Mouse (Mus musculus): ENCODE results near the gene Dpep2nb.
"Not testable (repeated sequence)": the region's sequence is repeated elsewhere in the genome, so short reads cannot be mapped to it uniquely, and the experiment has no call there.

Dpep2nb gene

DNA sequence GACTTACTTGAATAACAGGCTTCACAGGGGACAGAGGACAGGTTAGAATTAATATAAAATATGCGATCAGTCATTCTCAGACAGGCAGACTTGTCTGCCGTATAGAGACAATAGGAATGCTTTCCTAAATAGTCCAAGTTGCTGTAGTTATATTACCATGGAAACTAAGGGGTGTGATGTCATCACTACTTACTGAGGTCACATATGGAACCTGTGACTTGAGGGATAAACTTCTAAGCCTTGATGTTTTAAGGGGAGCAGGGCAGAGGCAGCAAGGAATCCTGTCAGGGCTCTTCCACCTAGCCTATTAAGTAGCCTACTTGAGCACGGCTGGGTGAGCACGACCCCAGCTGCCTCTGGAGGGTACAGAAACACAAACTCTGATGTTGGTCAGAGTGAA, at the start of gene Dpep2nb:
TSS of gene Dpep2nb (minus strand) at position 101 of the 400 bp plus-strand sequence.
- DNase-seq = no peak

DNA sequence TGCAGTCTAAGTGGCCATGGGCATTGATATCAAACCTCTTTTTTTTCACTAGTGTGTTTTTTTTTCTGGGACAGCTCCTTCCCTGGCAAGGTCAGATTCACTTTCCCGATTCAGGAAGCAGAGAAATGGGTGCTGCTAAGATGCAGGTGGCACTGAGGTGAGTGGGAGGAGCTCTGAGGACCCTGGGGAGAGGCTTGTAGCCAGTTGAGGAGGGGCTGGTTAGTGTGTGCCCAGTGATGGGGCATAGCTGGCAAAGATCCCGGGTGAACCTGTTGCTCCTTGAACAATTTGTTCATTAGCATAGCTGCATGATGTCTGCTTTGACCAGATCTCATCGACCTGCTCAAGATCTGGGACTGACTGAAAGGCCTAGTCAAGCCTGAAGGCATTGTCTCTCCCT, 49.3 kb upstream of the Dpep2nb start:
- DNase-seq = peak; percentile 63

DNA sequence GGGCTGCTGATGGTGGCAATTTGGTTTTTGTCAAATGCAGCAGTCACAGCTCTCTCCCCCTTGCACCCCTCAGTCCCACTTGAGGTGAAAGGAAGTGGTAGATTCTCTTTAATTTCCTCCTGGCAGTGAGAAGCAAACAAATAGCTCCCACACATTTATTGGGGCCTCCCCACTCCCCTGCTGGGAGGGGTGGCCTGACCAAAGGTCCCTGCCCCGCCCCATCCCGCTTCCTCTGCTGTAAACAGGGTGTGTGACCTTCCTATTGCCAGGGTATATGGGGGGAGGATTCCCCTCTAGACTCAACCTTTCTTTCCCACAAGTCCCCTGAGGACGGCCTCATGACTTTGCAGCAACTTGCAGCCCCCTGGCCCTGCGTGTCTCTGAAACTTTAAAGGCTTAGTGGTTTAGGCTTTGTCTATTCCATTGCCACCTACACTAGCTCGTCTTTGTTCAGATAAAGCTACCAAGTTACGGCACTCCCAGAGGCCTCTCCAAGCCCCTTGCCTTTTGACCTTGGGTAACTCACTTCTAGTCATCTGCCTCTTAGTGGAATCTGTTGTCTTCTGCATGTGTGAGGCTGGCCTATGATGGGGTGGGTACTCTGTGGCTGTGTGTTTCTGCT, 48.5 kb upstream of the Dpep2nb start:
- peak; percentile 85 for DNase-seq

DNA sequence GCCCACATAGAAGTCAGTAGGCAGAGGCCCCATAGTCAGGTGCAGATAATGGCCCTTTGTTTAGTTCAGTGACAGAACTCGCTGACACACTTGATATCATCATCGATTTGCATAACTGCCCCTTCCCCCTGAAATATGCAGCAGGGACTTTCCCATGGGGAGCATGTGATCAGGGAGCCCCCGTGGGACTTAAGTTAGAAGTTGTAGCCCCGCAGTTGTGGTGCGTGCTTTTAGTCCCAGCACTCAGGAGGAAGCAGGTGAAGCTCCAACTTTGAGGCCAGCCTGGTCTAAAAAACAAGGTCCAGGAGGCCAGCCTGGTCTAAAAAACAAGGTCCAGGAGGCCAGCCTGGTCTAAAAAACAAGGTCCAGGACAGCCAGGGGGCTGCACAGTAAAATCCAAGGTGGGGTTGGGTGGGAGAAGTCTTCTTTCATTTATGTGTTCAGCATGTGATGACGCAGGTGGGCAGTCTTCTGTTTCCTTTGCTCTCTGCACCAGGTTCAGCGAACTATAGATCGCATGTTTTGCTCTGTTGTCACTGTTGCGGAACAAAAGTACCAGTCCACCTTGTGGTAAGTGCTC, 46.8 kb upstream of the Dpep2nb start:
- peak; percentile 59 for DNase-seq

DNA sequence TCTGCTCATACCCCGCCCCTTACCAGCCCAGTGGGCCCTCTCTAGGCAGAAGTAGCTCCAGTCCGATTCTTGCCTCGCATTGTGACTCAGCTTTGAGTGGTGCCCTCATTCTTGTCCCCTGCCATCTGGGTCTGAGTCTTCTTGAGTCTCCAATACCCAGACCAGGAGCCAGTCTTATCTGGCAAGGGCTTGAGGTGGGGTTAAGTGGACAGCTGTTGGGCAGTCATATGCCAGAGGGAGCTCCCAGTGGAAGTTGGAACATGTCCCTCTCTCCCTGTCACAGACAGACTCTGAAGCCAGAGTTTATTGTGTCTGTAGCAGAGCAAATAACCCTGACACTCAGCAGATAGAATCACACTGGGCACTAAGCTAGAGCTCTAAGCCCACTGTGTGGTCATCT, 45.3 kb upstream of the Dpep2nb start:
- no peak for DNase-seq

DNA sequence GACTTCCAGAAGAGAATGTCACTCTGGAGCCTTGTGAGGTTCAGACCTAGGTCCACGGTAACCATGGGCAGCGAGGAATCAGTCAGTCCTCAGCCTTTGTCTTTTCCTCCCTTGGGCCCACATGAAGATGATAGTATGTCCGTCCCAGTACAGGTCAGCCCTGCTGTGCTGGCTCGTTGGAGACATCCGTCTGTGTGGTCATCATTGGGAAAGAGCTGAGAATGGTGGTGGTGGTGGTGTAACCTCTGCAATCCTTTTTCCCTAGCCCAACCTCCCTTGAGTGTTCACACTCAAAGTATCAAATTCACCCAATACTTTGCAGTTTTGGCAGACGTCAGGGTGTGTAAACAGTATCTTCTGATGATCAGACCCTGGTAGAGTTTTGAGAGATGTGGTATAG, 44.1 kb upstream of the Dpep2nb start:
- no peak for DNase-seq

DNA sequence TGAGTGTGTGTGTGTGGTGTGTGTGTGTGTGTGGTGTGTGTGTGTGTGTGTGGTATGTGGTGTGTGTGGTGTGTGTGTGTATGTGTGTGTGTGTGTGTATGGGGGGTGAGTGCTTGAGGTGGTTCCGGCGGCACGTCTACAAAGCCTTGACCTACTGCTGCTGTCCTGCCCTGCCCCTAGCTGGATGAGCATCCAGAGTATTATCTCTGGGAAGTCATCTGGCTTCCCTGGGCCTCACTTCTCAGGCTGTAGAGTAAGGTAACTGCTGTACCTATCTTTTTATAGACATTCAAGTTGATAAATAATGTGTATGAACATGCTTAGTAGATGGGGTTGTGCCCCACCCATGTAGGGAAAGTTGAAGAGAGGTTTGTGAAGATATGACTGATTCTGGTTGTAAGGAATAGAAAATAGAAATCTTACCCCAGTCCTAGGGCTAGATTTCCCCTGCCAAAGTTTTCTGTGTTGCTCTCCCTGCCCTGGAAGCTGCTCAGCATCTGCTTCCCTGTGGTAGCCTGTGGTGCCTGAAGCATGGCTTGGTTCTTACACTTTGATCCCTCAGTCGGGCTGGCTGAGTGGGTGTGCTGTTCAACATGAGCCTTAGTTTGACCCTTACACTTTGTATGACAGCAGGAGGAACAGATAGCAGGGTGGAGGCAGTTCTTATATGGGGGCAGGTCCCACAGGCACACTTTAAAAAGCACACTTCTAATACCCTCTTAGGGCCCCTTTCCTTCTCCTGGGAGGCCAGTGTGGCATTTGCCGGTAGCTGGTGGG, 42.3 kb upstream of the Dpep2nb start:
- DNase-seq = no peak

DNA sequence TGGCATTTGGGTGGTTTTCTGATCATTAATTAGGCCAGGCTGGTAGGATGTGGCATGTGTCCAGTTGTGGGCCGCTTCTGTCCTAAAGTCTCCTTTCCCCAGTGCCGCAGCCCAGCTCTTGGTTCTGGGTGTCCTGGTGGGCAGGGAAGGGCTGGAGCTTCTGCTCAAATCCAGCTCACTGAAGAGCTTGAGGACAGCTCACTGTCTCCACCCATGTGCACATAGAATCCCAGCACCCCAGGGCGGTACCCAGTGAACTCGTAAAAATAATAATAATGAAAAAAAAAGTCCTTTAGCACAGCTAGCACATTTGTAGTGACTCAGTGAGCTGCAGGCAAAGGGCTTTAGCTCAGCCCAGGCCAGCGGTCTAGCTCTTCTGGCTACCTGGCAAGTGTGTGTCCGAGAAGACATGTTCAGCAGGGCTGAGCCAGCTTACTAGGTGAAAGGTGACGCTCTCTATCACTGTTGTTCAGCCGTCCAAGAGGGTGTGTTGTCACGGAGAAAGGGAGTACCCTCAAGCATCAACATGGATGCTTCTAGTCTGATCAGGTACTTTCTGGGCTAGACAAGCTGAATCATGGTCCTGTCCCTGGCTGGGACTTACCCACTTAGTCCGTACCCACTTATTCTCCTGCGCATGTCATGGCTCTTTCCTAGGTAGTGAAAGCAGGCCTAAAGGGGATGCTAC, 41.2 kb upstream of the Dpep2nb start:
- DNase-seq = no peak

DNA sequence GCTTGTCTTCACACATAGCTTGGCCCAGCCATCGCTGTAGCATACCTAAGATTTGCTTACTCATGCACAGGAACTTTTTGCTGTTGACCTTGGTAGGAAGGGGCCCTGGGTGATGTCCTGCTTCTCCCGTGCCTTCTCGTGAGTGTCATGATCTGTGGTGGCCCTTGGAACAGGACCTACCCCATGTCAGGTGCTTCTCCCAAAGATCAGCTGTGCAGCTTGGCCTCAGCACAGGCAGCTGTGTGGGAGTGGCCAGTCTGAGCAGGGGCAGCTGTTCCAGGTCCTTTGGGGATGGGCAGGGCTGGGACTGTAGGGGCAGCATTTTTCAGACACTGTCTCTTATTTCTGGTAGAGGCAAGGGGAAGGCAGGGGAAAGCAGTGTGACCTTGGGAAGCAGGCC, 38.4 kb upstream of the Dpep2nb start:
- DNase-seq = no peak

DNA sequence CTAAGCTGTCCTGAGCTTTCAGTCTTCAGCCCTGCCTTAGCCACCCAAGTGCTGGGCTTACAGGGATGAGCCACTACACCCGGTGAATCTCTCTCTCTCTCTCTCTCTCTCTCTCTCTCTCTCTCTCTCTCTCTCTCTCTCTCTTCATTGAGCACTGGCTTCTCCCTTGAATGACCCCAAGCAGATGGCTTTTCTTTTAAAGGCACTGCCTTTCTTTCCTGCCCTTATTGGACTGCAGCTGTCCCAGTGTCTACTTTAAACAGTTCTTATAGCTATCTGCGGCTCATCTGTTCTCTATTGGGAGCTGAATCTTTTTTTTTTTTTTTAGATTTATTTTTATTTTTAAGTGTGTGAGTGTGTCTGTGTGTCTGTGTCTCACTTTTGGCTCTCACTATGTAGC, 37.3 kb upstream of the Dpep2nb start:
- no peak for DNase-seq

DNA sequence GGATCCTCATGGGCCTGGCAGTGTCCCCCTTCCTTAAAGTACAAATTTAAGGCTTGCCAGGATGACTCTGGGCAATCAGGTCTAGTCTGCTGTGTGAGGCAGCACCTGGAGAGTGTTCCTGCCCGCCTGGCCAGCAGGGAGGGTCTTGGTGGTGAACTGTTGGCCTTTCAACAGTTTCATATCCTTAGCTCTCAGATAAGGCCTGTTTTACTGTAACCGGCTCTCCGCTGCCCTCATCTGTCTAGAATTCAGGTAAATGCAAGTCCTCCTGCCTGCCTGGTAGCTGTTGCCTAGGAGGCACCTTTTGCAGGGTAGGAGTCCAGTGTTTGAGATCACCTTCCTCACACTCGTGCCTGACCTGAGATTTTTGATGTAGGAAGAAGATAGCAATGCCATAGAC, 34.4 kb upstream of the Dpep2nb start:
- peak; percentile 48 for DNase-seq

DNA sequence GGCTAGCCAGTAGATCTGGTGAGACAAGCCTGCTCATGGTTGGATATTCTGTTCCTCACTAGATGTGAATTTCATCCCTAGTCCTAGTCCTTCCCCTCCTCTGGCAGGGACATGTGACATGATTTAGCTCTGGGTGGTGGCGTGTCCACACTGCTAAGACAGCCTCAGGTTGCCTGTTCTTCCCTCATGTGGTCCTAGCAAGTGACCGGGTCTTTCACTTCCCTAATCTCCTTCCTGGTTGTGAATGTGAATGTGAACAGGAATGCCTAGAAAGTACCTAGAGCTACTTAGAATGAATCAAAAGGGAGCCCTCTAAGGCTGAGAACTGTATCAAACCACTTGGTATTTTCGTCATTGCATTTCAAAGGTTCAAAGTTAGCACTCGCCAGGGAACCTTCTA, 33.8 kb upstream of the Dpep2nb start:
- DNase-seq = no peak

DNA sequence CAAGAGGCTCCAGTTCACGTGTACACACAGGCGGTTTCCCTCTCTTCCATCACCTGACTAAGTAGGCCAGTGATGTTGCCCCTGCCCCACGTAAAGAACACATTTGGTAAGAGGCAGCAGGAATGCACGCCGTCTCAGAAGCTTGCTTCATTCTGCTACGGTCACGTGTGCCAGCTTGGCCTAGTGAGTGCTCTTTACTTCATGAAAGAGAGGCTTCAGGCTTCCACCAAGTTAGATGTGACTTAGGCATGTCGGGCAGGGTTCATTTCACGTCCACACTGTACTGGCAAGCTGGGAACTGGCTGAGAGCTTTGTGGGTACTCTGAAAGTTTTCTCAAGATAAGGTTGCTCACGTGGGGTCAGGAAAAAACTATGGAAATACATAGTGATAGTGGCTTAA, 32.9 kb upstream of the Dpep2nb start:
- no peak for DNase-seq

DNA sequence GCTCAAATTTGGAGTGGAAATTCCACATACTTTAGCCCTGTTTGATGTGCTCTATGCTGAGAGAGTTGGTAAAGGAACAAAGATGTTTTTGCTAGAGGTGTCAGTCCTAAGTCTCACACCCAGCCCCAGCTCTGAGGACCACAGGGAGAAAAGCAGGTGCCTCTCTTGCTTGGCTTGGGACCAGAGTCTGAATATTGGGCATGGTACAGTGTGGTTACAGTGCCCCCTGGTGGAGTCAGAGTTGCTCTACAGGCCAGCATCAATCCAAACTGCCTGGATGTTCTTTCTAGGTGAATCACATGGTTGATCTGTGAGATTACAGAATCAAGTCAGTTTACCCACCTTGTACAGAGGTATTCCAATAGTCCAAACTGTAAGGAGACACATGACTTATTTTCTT, 16.7 kb upstream of the Dpep2nb start:
- DNase-seq = peak; percentile 89

DNA sequence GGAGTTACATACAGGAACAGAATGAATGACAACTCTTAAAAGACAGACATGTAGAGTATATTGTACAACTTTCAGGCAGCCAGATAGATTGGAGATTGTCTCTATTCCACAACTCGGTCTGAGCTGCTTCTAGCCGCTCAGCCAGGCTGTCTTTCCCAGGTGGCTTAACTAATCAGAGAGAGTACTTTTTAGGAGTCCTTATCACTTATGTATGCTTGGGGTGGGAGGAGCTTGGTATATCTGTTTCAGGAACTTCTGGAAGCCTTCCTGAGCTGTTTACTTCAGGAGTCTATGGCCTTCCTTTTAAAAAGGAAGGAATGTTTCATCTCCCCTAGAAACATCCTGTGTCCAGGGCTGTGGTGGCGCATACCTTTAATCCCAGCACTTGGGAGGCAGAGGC, 12.3 kb upstream of the Dpep2nb start:
- no peak for DNase-seq

DNA sequence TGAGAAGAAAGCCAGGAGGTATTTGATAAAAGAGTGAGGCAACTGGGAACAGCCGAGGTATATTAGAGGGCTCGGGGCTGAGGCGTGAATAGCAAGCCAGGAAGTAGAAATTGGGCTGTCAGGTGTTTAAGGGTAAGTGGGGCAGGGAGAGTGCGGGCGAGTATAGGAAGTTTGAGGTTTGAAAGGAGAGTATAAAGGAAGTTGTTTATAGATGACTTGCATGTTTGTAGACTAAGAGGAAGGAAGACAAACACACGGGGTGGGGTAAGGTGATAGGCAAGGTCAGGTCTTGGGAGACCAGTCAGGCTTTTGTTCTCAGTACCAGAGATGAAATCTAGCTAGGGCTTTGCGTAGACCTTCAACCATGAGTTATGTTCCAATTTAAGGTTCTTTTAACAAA, 11.4 kb upstream of the Dpep2nb start:
- DNase-seq = peak; percentile 53

DNA sequence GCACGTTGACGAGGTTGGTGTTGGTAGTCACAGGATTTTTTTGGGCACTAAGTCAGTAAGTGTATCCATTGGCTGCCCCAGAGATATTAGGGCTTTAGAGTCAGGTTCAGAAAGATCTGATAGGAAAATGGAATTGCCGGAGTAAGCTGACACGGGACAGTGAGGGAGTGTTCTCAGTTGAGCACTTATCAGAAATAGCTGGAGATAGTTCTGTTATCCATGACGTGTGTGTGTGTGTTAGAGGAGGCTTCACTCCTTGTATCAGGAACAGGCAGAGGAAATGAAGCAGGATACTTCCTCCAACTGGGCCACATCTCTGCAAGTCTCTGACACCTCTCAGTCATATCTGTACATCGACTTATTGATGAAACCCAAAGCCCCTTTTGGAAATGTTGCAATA, 10.5 kb upstream of the Dpep2nb start:
- DNase-seq = no peak

DNA sequence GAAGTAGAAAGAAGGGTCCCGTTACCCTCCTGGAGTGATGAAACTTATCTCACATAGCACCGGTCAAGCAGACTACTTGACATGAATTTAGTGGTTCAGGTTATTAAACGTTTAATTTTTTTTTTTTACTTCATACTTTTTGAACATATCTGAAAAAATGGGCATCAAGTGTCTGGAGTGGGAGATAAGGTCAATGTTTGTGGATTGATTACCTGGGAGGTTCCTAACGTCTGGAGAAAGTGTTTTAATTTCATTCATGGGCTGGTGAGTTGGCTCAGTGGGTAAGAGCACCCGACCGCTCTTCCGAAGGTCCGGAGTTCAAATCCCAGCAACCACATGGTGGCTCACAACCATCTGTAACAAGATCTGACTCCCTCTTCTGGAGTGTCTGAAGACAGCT, 6.4 kb upstream of the Dpep2nb start:
- DNase-seq = not testable (repeated sequence)

DNA sequence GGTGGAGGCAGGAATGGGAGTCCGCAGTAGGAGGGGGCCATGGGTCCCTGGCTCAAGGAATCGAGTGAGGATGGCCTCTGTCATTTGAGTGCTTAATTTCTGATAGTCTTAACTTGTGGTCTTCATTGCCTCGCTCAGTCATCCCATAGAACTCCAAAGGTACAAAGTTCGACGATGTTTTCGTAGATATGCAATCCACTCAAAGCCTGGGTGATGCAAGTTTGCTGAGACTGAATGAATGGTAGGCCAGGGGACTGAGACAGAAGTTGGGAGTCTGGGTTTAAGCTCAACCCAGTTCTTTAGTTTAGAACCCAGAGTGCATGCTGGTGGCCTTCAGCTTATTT, 5.8 kb upstream of the Dpep2nb start, which contains the start of gene Ddx28:
TSS of gene Ddx28 (minus strand) at position 240 of the 344 bp plus-strand sequence.
- no peak for DNase-seq

DNA sequence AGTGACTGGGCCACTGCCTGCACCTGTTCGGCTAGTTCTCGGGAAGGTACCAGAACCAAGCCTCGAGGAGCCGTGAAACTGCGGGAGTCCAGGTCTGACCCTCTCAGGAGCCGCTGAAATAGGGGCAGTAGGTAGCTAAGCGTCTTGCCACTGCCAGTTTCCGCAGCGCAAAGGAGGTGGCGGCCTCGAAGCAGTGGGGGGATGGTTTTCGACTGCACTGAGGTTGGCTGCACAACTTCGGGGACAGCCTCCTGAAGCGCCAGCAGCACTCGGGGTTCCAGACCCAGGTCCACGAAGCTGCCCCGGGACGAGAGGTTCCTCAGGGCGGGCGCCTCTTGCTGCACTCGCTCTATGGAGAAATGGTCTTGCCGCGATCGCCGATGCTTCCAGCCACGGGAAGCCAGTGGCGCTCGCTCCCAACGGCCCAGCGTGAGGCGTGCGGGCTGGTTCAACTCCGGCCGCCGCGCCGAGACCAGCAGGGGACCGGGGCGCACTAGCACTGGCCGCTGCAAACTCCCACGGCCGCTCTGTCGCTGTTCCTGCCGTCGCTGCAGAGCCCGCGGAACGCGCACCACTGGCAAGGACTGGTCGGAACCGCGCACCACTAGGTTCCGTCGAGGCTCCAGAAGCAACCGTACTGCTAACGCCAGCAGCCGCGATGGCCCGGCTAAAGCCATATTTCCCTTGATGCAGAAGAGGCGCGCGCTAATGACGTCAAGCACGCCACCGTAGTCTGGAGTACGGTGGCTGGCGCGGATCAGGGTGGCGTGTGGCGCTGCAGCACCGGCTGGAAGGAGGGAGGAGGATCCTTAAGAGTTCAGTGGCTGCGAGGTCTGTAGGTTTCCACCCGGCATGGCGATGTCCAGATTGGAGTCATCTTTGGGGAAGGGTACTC, 5.2 kb upstream of the Dpep2nb start:
- peak; percentile 94 for DNase-seq

DNA sequence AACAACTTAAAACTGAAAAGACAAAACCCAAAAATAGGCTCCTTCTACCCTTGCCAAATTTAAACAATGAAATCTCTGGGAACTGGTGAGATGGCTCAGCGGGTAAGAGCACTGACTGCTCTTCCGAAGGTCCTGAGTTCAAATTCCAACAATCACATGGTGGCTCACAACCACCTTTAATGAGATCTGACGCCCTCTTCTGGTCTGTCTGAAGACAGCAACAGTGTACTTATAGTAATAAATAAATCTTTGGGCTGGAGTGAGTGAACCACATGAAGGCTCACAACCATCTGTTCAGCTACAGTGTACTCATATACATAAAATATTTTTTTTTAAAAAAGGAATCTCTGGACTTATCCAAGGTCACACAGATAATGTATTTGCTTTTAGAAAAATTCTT, 2.1 kb upstream of the Dpep2nb start:
- not testable (repeated sequence) for DNase-seq

DNA sequence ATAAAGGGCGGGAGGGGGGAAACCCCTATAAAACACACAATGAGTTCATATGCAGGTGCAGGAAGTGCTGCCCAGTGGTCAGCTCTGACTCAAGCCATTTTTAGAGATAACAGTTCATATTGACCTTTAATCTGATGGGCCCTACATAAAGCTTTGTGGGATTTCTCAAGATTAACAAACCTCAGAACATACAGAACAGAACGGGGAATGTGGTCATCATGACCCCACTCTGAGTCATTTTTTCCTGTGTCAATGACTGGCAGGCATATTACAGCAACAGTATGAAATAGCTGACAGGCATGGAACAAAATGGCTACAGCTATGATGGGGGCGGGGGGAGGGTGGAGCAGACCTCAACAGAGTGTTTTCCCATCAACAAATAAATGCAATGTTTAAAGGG, 1.4 kb upstream of the Dpep2nb start:
- no peak for DNase-seq

DNA sequence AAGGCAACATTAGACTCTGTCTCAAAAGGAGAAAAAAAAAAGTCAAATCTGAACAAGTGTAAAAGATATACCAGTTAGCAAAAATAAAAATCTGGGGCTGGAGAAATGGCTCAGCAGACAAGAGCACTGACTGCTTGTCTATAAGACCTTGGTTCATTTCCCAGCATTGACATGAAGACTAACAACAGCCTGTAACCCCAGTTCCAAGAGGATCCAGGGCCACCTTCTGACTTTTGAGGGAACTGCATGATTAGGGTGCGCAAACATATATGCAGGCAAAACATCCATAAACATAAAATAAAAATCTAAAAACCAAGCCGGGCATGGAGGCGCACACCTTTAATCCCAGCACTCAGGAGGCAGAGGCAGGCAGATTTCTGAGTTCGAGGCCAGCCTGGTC, 638 bp upstream of the Dpep2nb start:
- DNase-seq = peak; percentile 49

All from thymus, postnatal 4 days (tissue).